Mouse (Mus musculus): ENCODE results near the gene Glis2. TPM values are rescaled to one million over a fixed set of nuclear protein-coding genes. Genes with fewer than 3 reads are reported as not detected.

Gene Glis2
- total and polyA plus RNA-seq, 3 experiments: 0.59 to 3.3 (median 2.5) TPM

DNA sequence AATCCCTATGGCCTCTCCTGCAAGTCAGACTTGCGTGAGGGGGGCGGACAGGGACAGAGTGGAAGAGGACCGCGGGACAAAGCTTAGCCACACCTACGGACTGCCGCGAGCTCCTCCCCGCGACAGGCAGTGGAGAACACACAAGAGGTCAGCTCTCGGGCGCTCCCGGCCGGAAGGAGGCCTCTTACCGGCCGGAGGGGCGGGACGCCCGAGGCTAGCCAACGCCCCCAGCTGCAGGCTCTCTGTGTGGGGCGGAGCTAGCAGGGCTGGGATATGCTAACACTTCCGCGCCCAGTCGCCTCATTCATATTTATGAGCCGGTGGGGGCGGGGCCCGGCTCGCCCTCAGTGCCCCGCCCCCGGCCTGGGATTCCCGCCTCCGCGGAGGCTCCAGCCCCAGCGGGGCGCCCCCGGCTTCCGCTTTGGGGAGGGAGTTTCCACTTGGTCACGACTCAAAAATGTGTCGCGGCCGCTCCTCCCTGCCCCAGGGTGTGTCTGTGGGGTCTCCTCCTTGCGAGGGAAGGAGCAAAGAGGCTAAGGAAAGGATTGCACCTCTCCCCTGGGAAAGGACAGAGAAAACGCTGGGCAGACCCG, 7.9 kb upstream of the Glis2 start (continued):
- TF ChIP-seq IRF4 (IDR thresholded peaks at IDR 0.05; ENCODE audit: low read depth, low read length) (peak; percentile 73; the same call in 1 of the 2 replicates), PAX5 (IDR thresholded peaks at IDR 0.05; ENCODE audit: low read length) (no peak), EP300 (IDR thresholded peaks at IDR 0.05; ENCODE audit: low read length) (peak; percentile 47; the same call in 1 of the 2 replicates), USF2 (conservative IDR thresholded peaks at IDR 0.05; ENCODE audit: low read depth, low read length) (no peak), TCF12 (IDR thresholded peaks at IDR 0.05; ENCODE audit: low read depth, low read length) (peak; percentile 77), NELFE (IDR thresholded peaks at IDR 0.05; ENCODE audit: low read depth, low read length) (peak; percentile 54), MAX (IDR thresholded peaks at IDR 0.05; ENCODE audit: low read length) (no peak; the same call in 1 of the 2 replicates), MYC (IDR thresholded peaks at IDR 0.05; ENCODE audit: low read depth, low read length) (no peak; the same call in 1 of the 2 replicates), ETS1 (conservative IDR thresholded peaks at IDR 0.05; ENCODE audit: low read depth, low read length) (peak; percentile 80), SMC3 (IDR thresholded peaks at IDR 0.05; ENCODE audit: low read depth, low read length) (no peak), MXI1 (IDR thresholded peaks at IDR 0.05; ENCODE audit: low read depth, low read length) (peak; percentile 69)

- Histone ChIP-seq H3K27me3 (replicated peaks) (no peaks in the 10 kb centered on the region), H3K9ac (ENCODE audit: insufficient read depth, low read depth) (0 out of 2 replicates have a peak overlapping the region, but pooled peaks have one; percentile 42), H3K4me2 (ENCODE audit: insufficient read depth, low read depth, poor library complexity, severe bottlenecking) (no peak overlapping the region), H3K9me3 (replicated peaks; ENCODE audit: low read length) (no peaks in the 10 kb centered on the region), H3K27ac (ENCODE audit: insufficient read depth, low read depth) (no peak overlapping the region), H3K4me3 (replicated peaks in 1 of 3; ENCODE audit: low read depth in 2 of 3, low read length in 2 of 3, poor library complexity in 1 of 3) (no peak overlapping the region), H3K79me2 (replicated peaks; ENCODE audit: control insufficient read depth, extremely low read depth, insufficient read depth, poor library complexity, severe bottlenecking) (no peaks in the 10 kb centered on the region), H3K36me3 (replicated peaks in 1 of 2; ENCODE audit: control insufficient read depth in 1 of 2, insufficient read depth in 1 of 2, low read length in 1 of 2) (no peaks in the 10 kb centered on the region), H3K4me1 (ENCODE audit: control insufficient read depth in 1 of 2, insufficient read depth in 2 of 2) (peaks cover 20 to 43% of the 10 kb centered on the region in 2 experiments)
- in situ Hi-C loops (cut with MboI; ENCODE audit: low pct_ligation_motif_present, low pct_unique_long_range_greater_than_20kb, low sequenced_read_pairs) (no loop called here), dilution Hi-C loops (cut with MboI; ENCODE audit: extremely low pct_ligation_motif_present, extremely low pct_unique_long_range_greater_than_20kb, low sequenced_read_pairs) (no loop called here)
- no peak for DNase-seq (ENCODE audit: extremely low read depth)
- TF ChIP-seq TBP (conservative IDR thresholded peaks at IDR 0.05; ENCODE audit: low read depth, low read length) (no peak), E2F4 (IDR thresholded peaks at IDR 0.05; ENCODE audit: insufficient replicate concordance, low read depth, low read length) (no peak), JUND (conservative IDR thresholded peaks at IDR 0.05; ENCODE audit: low read depth, low read length) (no peak), SIN3A (IDR thresholded peaks at IDR 0.05; ENCODE audit: low read length) (no peak), ZNF384 (IDR thresholded peaks at IDR 0.05; ENCODE audit: low read depth, low read length) (no peak), SMC3 (IDR thresholded peaks at IDR 0.05; ENCODE audit: low read depth, low read length) (no peak), USF2 (conservative IDR thresholded peaks at IDR 0.05; ENCODE audit: low read depth, low read length) (no peak), IRF4 (IDR thresholded peaks at IDR 0.05; ENCODE audit: low read depth, low read length) (no peak), HCFC1 (IDR thresholded peaks at IDR 0.05; ENCODE audit: low read depth, low read length) (no peak), NRF1 (IDR thresholded peaks at IDR 0.05; ENCODE audit: low read depth, low read length) (no peak), USF1 (IDR thresholded peaks at IDR 0.05; ENCODE audit: low read depth, low read length) (no peak), MAZ (IDR thresholded peaks at IDR 0.05; ENCODE audit: low read depth, low read length) (no peak), UBTF (IDR thresholded peaks at IDR 0.05; ENCODE audit: low read depth, low read length) (no peak), BHLHE40 (IDR thresholded peaks at IDR 0.05; ENCODE audit: low read depth, low read length) (no peak), ZC3H11A (IDR thresholded peaks at IDR 0.05; ENCODE audit: low read depth, low read length) (no peak)
These were observed 6.8 kb upstream of the Glis2 start for GRCm38 (mm10) chr16:4587516-4588210.

Data from CH12.LX (cell line).